Mouse (Mus musculus) left cerebral cortex, adult 9 months (tissue): ENCODE measurements around the gene Vps4b.
A peak's percentile ranks its signal among the peaks of the same experiment; 100 is the strongest.

ENCODE experiments used
- DNase-seq, 2 experiments: peaks; one replicate each; pipeline ENCODE4 v3.0.0; 2022; ENCODE audit warnings: low spot score in 2 of 2

Vps4b gene

GRCm38 (mm10) chr1:106796542-106796924 is at the start of gene Vps4b:
TSS of gene Vps4b (minus strand) at chr1:106796728.
- DNase-seq = peak; percentile 82 to 93

DNA sequence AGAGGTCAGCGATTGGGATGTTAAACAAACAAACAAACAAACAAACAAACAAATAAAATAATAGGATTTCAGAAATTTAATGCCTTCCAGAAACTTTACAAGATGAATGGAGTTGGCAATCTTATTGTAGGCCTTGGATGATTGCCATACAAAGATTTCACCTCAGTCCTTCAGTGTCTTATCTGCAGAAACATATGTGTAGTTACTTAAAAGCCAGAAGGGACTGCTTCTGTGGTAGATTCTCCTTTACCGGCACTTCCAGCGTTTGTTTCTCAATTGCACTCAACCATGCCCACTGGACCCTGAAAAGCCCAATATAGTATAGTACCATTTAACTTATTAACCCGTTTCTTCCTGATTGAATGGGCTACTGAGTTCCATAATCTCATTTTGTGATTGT is 32.3 kb upstream of the Vps4b start:
- DNase-seq = no peak

GRCm38 (mm10) chr1:106822297-106822696 is 25.8 kb upstream of the Vps4b start:
- no peak for DNase-seq

GRCm38 (mm10) chr1:106818323-106818722 is 21.8 kb upstream of the Vps4b start:
- no peak for DNase-seq

DNA sequence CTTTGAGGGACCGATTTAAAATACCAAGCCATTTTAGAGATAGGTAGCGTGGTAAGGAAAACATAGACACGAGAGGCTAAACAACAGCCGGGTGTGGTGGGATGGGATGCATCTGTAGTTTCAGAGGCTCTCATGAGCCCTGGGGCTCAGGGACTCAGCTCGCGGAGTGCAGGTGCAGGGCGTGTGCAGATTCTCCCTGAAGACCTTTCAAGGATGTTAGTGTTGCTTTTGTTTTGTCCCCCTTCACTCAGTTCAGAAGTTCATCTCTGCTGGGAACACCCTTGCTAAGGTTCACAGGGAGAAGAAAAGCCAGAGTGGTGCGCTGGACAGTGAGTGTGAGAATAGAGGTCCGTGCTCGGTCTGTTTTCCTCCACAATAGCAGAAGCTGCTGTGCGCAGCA is 20.2 kb upstream of the Vps4b start:
- DNase-seq = no peak

DNA sequence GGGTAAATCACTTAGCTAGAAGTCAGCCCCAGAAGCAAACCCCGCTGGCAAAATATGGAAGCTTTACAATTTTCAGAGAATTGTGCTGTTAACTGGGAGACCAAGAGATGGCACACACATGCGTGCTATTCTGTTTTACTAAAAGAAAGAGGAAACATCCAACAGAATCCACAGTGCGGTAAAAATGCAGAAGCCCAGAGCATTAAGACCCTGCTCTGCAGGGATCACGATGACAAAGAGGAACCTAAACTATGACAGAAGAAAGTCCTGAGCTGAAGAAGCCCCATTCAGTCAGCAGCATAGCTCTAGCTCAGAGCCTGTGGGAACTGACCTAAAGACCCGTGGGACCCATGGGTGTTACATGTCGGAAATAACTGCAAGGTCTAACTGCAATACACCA is 18.7 kb upstream of the Vps4b start:
- DNase-seq = no peak

- no peak for DNase-seq
These were observed 18.3 kb upstream of the Vps4b start for GRCm38 (mm10) chr1:106814864-106815263.

DNA sequence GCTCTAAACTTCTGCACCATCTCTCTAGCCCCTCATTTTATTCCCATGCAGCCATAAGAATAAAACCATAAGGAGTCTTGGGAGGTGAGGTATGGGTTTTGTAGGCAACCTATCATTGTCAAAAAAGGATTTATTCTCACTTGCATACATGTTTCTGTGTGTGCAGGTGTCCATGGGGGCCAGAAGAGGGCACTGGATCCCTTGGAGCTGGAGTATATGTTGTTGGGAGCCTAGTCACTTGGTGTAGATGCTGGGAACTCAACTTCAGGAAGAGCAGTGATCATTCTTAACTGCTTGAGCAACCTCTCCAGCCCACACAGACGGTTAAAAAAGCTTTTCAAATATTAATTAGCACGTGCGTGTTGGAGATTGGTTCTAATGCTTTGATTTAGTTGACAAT is 3.4 kb upstream of the Vps4b start:
- DNase-seq = no peak

DNA sequence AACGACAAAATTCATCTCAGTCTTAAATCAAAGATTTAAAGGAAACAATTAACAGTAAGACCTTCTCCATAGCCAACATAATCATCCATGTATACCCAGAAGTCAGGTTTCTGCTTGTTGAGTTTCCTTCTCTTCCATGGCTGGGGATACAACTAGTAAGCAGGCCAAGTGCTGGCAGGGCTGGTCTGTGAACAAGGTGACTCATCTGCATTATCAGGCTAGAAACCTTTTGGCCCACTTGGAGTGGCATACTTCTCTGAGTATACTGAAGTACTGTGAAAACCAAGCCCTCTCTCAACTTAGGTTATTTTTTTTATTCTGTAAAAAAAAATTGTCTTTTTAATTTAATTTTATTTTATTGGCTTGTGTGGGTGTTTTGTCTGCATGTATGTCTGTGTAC is 2.9 kb upstream of the Vps4b start:
- DNase-seq = no peak

- no peak for DNase-seq
These were observed 655 bp upstream of the Vps4b start for GRCm38 (mm10) chr1:106796987-106797779.

GRCm38 (mm10) chr1:106795634-106796541 is 640 bp downstream of the Vps4b start:
- no peak for DNase-seq

- DNase-seq = no peak
These were observed 21.6 kb downstream of the Vps4b start for GRCm38 (mm10) chr1:106774896-106775295.

- no peak for DNase-seq
These were observed 22.4 kb downstream of the Vps4b start for GRCm38 (mm10) chr1:106774092-106774491.

DNA sequence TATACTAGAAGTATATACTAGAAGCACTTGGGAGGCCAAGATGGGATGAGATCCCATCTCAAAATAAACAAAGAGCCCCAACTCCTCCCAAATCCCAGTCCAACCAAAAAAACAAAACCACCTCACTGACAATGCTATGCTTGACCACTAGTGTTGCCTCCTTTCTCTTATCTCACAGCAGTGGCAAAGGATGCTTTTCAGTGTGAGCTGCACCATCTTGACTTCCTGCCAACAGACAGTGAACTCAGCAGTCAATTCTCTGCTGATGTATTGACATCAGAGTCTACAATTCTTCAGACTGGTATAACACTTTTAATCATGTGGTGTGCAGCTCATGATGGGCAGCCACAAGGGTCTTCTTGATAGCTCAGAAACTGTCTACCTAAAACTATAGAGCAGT is 27.8 kb downstream of the Vps4b start:
- no peak for DNase-seq

GRCm38 (mm10) chr1:106765771-106766170 is 30.8 kb downstream of the Vps4b start:
- DNase-seq = peak in 1 of 2 experiments; percentile 38

DNA sequence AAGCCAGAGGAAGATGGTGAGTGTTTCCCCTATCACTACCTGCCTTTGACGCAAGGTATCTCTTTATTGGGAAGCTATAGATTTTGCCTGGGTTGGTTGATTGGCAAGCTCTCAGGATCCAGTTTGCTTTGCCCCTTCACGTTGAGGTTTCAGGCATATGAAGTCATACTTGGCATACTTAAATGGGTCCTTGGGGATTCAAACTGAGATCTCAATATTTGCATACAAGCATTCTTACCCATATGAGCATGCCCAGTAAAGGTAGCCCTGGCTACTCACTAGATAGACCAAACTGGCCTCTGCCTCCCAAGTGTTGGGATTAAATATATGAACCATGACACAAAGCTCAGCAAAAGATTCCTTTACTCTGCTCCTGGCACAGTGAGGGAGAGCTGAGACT is 31.7 kb downstream of the Vps4b start:
- DNase-seq = no peak

GRCm38 (mm10) chr1:106764281-106764680 is 32.2 kb downstream of the Vps4b start:
- DNase-seq = no peak

DNA sequence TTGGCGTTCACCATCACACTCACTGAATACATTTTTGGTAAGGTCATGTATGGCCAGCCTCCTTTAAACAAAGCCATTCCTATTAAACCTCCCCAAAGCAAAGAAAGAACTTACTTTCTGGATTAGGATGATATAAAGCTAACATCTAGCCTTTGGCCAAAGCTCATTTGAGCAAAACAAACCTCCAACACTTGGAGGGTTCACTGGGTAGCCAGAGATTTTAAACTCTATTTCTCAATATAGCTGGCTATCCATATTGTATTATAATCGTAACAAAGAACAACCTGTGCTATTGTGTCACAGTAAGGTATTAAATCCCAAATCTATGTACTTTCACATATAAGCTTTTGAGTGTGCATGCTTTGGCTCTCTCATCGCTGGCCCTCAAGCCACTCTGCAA is 35.8 kb downstream of the Vps4b start:
- DNase-seq = no peak

- peak; percentile 95 to 97 for DNase-seq
These were observed 36.7 kb downstream of the Vps4b start, which contains the start of gene Kdsr for GRCm38 (mm10) chr1:106759572-106760435. TSS of gene Kdsr (minus strand) at chr1:106759727.

DNA sequence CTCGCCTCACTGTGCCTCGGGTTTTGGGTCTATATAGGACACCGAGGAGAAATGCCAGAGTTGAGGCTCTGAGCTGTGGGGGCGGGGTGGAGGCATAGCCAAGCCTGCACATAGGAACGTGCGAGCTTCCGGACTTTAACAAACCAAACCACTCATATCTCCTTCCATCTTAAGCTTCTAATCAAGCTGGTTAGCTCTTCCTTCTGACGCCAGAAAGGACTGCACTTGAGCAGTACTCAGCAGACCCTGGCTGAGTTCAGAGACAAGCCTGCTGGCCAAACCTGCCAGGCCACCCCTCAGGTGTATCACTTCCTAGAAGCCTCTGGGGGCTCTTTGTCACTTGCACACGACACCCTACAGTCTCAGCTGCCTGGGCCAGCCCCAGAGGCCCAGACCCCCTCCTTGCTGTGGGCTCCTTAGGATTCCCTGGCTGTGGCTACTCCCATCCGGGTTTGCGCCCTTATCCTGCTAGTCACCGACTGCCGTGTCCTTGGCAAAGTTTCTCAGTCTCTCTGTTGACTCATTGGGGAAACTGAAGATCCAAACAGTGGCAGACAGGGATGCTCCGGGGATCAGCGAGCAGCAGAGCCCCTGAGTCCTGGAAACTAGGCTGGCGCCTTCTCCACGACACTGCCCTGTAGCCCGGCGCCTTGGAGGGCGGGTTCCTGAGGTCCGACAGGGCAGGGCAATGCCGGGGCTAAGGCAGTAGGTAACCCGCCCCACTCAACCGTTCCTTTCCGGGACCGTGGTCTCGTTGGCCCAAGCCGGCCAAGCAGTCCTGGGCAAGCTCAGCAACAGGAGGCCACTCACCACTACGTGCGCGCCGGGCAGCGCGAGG is 37.6 kb downstream of the Vps4b start:
- DNase-seq = peak in 1 of 2 experiments; percentile 32

DNA sequence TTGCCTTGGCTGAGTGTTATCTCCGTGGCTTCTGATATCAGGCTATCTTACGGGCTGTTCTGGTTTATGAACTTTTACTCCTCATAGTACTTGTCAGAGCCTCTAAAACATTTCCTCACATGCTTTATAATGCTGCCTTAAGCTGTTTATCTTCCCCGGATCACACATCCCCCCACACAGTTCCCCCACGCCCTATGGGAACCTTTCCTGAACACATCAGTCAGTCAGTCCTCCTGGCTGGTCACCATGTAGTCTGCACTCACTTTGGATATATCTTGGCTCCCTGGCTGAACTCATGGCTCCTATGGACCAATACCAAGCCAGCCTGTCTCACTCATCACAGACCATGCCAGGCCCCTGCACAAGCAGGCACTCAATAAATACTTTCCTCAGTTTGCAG is 39.9 kb downstream of the Vps4b start:
- no peak for DNase-seq
